Mouse (Mus musculus): ENCODE data around the gene Ddx50. TPM values are rescaled to one million over a fixed set of nuclear protein-coding genes. Genes with fewer than 3 reads are reported as not detected.

The Ddx50 gene
- total and polyA plus RNA-seq, 3 experiments, result 51.8 to 71.5 TPM; not detected in 1

DNA sequence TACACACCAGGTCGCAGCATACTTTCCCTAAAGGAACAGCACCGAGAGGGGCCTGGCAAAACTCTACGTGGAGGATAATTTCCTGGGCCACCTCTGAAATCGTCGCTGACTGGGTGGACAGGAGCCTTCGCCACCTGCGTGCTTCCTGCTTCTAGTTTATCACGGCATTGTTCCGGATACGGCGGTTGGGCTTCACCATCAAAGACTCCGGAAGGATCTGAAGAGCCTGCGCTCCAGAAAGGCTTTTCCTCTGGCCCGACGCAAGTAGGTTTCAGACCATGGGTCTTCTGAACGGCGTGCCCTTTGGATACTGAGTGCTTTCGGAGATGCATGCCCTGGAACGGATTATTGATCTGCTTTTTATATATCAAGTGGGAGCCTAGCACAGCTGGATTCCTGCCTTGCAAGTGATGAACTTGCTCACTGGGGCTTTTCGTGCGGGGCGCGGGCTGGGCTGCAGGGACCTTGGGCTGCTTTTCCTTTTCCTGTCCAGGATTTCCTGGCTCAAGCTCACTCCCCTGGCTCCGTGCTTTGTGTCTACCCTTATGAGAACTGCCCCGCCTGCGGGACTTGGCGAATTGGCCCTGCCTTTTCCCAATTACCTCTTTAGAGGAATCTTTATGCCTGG lies 14.1 kb upstream of the Ddx50 start:
- no peaks in the 10 kb centered on the region for H3K9me3 ChIP-seq (replicated peaks; ENCODE audit: insufficient read depth, low read length)
- no peak overlapping the region for H3K27ac ChIP-seq (ENCODE audit: control insufficient read depth, low read depth, low read length)
- H3K4me3 ChIP-seq (ENCODE audit: control insufficient read depth in 1 of 2, insufficient read depth in 1 of 2, low read depth in 2 of 2, low read length in 2 of 2), result no peak overlapping the region
- H3K36me3 ChIP-seq (ENCODE audit: control insufficient read depth in 1 of 2, insufficient read depth in 2 of 2, low read length in 2 of 2), result no peaks in the 10 kb centered on the region
- peaks cover 4 to 10% of the 10 kb centered on the region in 2 experiments; a peak in 3 of 4 replicates for H3K27me3 ChIP-seq (ENCODE audit: control insufficient read depth in 1 of 2, insufficient read depth in 2 of 2, low read length in 2 of 2)
- no peak overlapping the region for H3K9ac ChIP-seq (ENCODE audit: control insufficient read depth, low read depth, low read length, poor library complexity, severe bottlenecking)
- no peaks in the 10 kb centered on the region for H3K79me2 ChIP-seq (ENCODE audit: control insufficient read depth, insufficient read depth, low read length, poor library complexity)
- 0 out of 4 replicates have a peak, but pooled peaks cover 0 to 6% of the 10 kb centered on the region in 2 experiments for H3K4me1 ChIP-seq (ENCODE audit: control insufficient read depth in 1 of 2, insufficient read depth in 2 of 2, low read length in 2 of 2)
- no peak for TF ChIP-seq E2F4 (IDR thresholded peaks at IDR 0.05; ENCODE audit: borderline replicate concordance, low read depth, low read length)
- DNase-seq (ENCODE audit: low read depth, low spot score), result no peak

DNA sequence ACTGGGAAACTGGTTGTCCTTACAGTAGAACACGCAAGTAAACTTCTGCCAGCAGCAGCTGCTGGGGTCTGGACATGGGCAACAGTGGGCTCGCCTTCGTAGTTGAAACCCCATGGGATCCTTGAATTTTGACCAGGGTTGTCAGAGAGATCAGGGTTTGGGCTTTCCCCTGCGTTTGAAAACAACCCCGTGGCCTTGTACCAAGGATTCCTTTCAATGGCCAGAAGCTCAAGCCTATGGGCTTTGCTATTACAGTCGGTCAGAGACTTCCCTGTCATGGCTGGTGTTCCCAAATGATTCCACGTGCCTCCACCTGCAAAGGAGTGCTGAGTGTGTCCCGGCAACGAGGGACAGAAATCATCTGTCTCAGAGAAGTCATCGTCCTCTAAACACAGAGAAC lies 13.2 kb upstream of the Ddx50 start:
- no peaks in the 10 kb centered on the region for H3K9me3 ChIP-seq (replicated peaks; ENCODE audit: insufficient read depth, low read length)
- DNase-seq (ENCODE audit: low read depth, low spot score), result no peak
- TF ChIP-seq ETS1 (IDR thresholded peaks at IDR 0.05; ENCODE audit: low read depth, low read length), result no peak
- TF ChIP-seq POLR2AphosphoS2 (IDR thresholded peaks at IDR 0.05; ENCODE audit: low read length), result no peak
- no peaks in the 10 kb centered on the region for H3K36me3 ChIP-seq (ENCODE audit: control insufficient read depth in 1 of 2, insufficient read depth in 2 of 2, low read length in 2 of 2)
- no peaks in the 10 kb centered on the region for H3K79me2 ChIP-seq (ENCODE audit: control insufficient read depth, insufficient read depth, low read length, poor library complexity)
- no peak overlapping the region for H3K27ac ChIP-seq (ENCODE audit: control insufficient read depth, low read depth, low read length)
- H3K9ac ChIP-seq (ENCODE audit: control insufficient read depth, low read depth, low read length, poor library complexity, severe bottlenecking), result no peak overlapping the region
- no peak overlapping the region for H3K4me3 ChIP-seq (ENCODE audit: control insufficient read depth in 1 of 2, insufficient read depth in 1 of 2, low read depth in 2 of 2, low read length in 2 of 2)
- 0 out of 4 replicates have a peak, but pooled peaks cover 0 to 6% of the 10 kb centered on the region in 2 experiments for H3K4me1 ChIP-seq (ENCODE audit: control insufficient read depth in 1 of 2, insufficient read depth in 2 of 2, low read length in 2 of 2)
- peaks cover 4 to 9% of the 10 kb centered on the region in 2 experiments for H3K27me3 ChIP-seq (ENCODE audit: control insufficient read depth in 1 of 2, insufficient read depth in 2 of 2, low read length in 2 of 2)

DNA sequence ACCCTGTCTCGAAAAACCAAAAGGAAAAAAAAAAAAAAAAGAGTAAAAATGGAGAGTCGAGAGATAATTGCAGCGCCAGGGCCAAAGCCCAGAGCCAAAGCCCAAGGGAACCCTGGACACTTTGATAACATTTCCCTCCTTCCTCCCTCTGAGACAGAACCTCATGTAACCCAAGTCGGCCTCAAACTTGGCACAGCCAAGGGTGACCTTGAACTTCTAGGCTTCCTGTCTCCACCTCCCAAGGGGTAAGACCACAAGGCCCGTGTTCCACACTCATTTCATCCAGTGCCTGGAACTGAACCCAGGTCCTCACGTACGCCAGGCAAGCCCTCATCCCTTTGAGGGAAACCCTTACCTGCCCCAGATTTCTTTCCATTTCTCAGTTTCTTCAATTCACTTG lies 5.7 kb upstream of the Ddx50 start:
- H3K36me3 ChIP-seq (ENCODE audit: control insufficient read depth in 1 of 2, insufficient read depth in 2 of 2, low read length in 2 of 2), result peaks cover 0 to 7% of the 10 kb centered on the region in 2 experiments; a peak in 2 of 4 replicates
- H3K27ac ChIP-seq (ENCODE audit: control insufficient read depth, low read depth, low read length), result no peak overlapping the region
- H3K4me1 ChIP-seq (ENCODE audit: control insufficient read depth in 1 of 2, insufficient read depth in 2 of 2, low read length in 2 of 2), result 0 out of 4 replicates have a peak, but pooled peaks cover 0 to 4% of the 10 kb centered on the region in 2 experiments
- H3K9ac ChIP-seq (ENCODE audit: control insufficient read depth, low read depth, low read length, poor library complexity, severe bottlenecking), result no peak overlapping the region
- TF ChIP-seq SIN3A (IDR thresholded peaks at IDR 0.05; ENCODE audit: low read length) (no peak), TAL1 (IDR thresholded peaks at IDR 0.05; ENCODE audit: low read length) (no peak), MEF2A (IDR thresholded peaks at IDR 0.05; ENCODE audit: extremely low read depth, insufficient replicate concordance, low read depth, low read length, poor library complexity, severe bottlenecking) (no peak), ETS1 (IDR thresholded peaks at IDR 0.05; ENCODE audit: low read depth, low read length) (no peak), RCOR1 (IDR thresholded peaks at IDR 0.05; ENCODE audit: low read depth, low read length) (no peak), MXI1 (IDR thresholded peaks at IDR 0.05; ENCODE audit: low read depth, low read length) (no peak), TBP (IDR thresholded peaks at IDR 0.05; ENCODE audit: low read depth, low read length) (no peak), KAT2A (conservative IDR thresholded peaks at IDR 0.05; ENCODE audit: low read depth, low read length) (no peak), CHD1 (IDR thresholded peaks at IDR 0.05; ENCODE audit: low read depth, low read length) (no peak), MYC (IDR thresholded peaks at IDR 0.05; ENCODE audit: low read depth, low read length) (no peak), ZMIZ1 (IDR thresholded peaks at IDR 0.05; ENCODE audit: low read depth, low read length) (no peak), MAX (IDR thresholded peaks at IDR 0.05; ENCODE audit: low read length) (no peak), UBTF (IDR thresholded peaks at IDR 0.05; ENCODE audit: borderline replicate concordance, insufficient read depth, low read depth, low read length) (no peak), HCFC1 (IDR thresholded peaks at IDR 0.05; ENCODE audit: low read depth, low read length) (no peak), JUND (IDR thresholded peaks at IDR 0.05; ENCODE audit: low read depth, low read length) (no peak), GABPA (IDR thresholded peaks at IDR 0.05; ENCODE audit: low read depth, low read length) (no peak), CTCF (IDR thresholded peaks at IDR 0.05 in 2 of 3, conservative IDR thresholded peaks at IDR 0.05 in 1 of 3; ENCODE audit: control insufficient read depth in 1 of 3, insufficient read depth in 1 of 3, low read depth in 2 of 3, low read length in 3 of 3, poor library complexity in 1 of 3, severe bottlenecking in 1 of 3) (no peak), POLR2A (IDR thresholded peaks at IDR 0.05; ENCODE audit: control insufficient read depth in 1 of 2, insufficient read depth in 1 of 2, low read depth in 1 of 2, low read length in 2 of 2, poor library complexity in 1 of 2) (no peak), USF1 (IDR thresholded peaks at IDR 0.05; ENCODE audit: low read depth, low read length) (no peak)
- peaks cover 4 to 5% of the 10 kb centered on the region in 2 experiments for H3K27me3 ChIP-seq (ENCODE audit: control insufficient read depth in 1 of 2, insufficient read depth in 2 of 2, low read length in 2 of 2)
- H3K4me3 ChIP-seq (ENCODE audit: control insufficient read depth in 1 of 2, insufficient read depth in 1 of 2, low read depth in 2 of 2, low read length in 2 of 2), result no peak overlapping the region
- H3K9me3 ChIP-seq (replicated peaks; ENCODE audit: insufficient read depth, low read length), result no peaks in the 10 kb centered on the region
- H3K79me2 ChIP-seq (ENCODE audit: control insufficient read depth, insufficient read depth, low read length, poor library complexity), result no peaks in the 10 kb centered on the region
- no peak for DNase-seq (ENCODE audit: low read depth, low spot score)
